Mouse (Mus musculus): ENCODE data around the gene Atp5d. TPM values are rescaled to one million over a fixed set of nuclear protein-coding genes. Genes with fewer than 3 reads are reported as not detected.

Gene Atp5d
- polyA plus RNA-seq, 1 experiment from 2014 or later, result 426 TPM

DNA sequence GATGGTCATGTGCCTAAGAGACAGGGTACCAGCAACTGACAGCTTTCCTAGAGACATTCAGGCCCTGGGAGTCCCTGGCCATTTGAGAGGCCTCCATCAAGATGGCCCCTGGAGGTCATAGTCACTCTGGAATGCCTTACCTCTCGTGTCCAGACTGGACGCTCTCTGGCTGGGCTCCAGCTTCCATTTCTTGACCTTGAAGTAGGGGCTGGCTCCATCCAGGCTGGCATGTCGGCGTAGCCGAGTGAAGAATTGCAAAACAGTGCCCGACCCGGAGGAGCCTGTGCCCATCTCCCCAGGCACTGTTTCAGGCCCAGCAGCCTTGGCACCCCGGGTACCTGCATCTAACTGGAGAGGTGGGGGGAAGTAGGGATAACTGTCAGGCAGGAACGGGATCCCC lies 4.0 kb upstream of the Atp5d start:
- DNase-seq (ENCODE audit: low spot score), result no peak
- no peaks in the 10 kb centered on the region for H3K9me3 ChIP-seq (ENCODE audit: control insufficient read depth, low read length)
- peaks cover 13% of the 10 kb centered on the region; the same call in 1 of the 2 replicates for H3K36me3 ChIP-seq (ENCODE audit: control insufficient read depth, insufficient read depth, low read length)
- no peak overlapping the region for H3K4me3 ChIP-seq (ENCODE audit: low read depth, low read length)
- H3K4me2 ChIP-seq (ENCODE audit: low read depth, severe bottlenecking), result no peak overlapping the region
- no peak for ATAC-seq (ENCODE audit: insufficient number of reproducible peaks, low FRiP score, low TSS enrichment, low read depth)
- H3K4me1 ChIP-seq (ENCODE audit: control insufficient read depth, insufficient read depth, low read length), result peaks cover 34% of the 10 kb centered on the region
- H3K27ac ChIP-seq (replicated peaks; ENCODE audit: low read depth, low read length), result no peak overlapping the region
- H3K27me3 ChIP-seq (ENCODE audit: control insufficient read depth, insufficient read depth, low read length), result peaks cover 28% of the 10 kb centered on the region
- no peak overlapping the region for H3K9ac ChIP-seq (ENCODE audit: low read length)
- 91% methylated on average over 9 of the region's 9 CpGs for WGBS

GRCm38 (mm10) chr10:80135161-80135560 lies 3.3 kb upstream of the Atp5d start:
- H3K27me3 ChIP-seq (ENCODE audit: control insufficient read depth, insufficient read depth, low read length), result peaks cover 28% of the 10 kb centered on the region
- H3K4me1 ChIP-seq (ENCODE audit: control insufficient read depth, insufficient read depth, low read length), result peaks cover 34% of the 10 kb centered on the region
- no peaks in the 10 kb centered on the region for H3K9me3 ChIP-seq (ENCODE audit: control insufficient read depth, low read length)
- peaks cover 9% of the 10 kb centered on the region; the same call in 1 of the 2 replicates for H3K36me3 ChIP-seq (ENCODE audit: control insufficient read depth, insufficient read depth, low read length)
- WGBS, result 83% methylated on average over 10 of the region's 10 CpGs
- no peak overlapping the region for H3K4me2 ChIP-seq (ENCODE audit: low read depth, severe bottlenecking)
- H3K27ac ChIP-seq (replicated peaks; ENCODE audit: low read depth, low read length), result no peak overlapping the region
- H3K9ac ChIP-seq (ENCODE audit: low read length), result no peak overlapping the region
- no peak overlapping the region for H3K4me3 ChIP-seq (ENCODE audit: low read depth, low read length)
- DNase-seq (ENCODE audit: low spot score) (no peak), ATAC-seq (ENCODE audit: insufficient number of reproducible peaks, low FRiP score, low TSS enrichment, low read depth) (no peak)

GRCm38 (mm10) chr10:80135641-80136040 lies 2.8 kb upstream of the Atp5d start:
- DNase-seq (ENCODE audit: low spot score), result no peak
- H3K4me2 ChIP-seq (ENCODE audit: low read depth, severe bottlenecking), result no peak overlapping the region
- peaks cover 28% of the 10 kb centered on the region for H3K27me3 ChIP-seq (ENCODE audit: control insufficient read depth, insufficient read depth, low read length)
- no peak overlapping the region for H3K9ac ChIP-seq (ENCODE audit: low read length)
- ATAC-seq (ENCODE audit: insufficient number of reproducible peaks, low FRiP score, low TSS enrichment, low read depth), result no peak
- no peak overlapping the region for H3K27ac ChIP-seq (replicated peaks; ENCODE audit: low read depth, low read length)
- peaks cover 34% of the 10 kb centered on the region for H3K4me1 ChIP-seq (ENCODE audit: control insufficient read depth, insufficient read depth, low read length)
- no peaks in the 10 kb centered on the region for H3K9me3 ChIP-seq (ENCODE audit: control insufficient read depth, low read length)
- peaks cover 6% of the 10 kb centered on the region; the same call in 1 of the 2 replicates for H3K36me3 ChIP-seq (ENCODE audit: control insufficient read depth, insufficient read depth, low read length)
- WGBS, result 90% methylated on average over 1 of the region's 1 CpGs
- H3K4me3 ChIP-seq (ENCODE audit: low read depth, low read length), result no peak overlapping the region

DNA sequence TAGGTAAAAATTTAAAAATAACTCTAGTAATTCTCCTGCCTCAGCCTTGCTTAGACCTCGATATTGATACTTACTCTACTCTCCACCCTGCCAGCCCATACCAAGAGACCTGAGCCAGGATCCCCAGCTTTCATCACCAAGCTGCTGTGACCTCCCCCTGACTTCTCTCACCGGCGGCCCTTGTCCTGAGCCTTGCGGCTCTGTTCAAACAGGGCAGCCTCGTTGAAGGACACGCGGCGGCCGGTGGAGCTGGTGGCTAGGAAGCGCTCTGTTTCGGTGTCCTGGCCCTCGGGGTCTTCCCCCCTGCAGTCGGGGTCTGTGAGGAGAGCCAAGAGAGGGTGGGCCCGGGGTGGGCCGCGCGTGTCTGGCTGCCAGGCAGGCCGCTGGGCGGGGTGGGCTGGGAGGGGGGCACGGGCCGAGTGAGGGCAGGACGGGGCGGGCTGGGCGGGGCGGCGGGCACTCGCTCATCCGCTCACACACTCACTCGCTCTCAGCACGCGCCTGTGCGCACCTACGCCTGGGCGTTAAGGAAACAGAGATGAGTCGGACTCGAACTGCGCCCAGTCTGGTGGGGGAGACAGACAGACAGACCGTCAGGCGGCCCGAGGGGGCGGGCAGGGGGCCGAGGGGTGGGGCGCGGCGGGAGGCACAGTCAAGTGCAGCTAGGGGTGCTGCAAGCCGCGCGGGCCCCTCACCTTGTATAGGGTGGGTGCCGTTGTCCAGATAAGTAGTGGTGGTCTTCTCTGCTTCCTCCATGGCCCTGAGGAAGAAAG lies 2.1 kb upstream of the Atp5d start:
- Histone ChIP-seq H3K36me3 (ENCODE audit: control insufficient read depth, insufficient read depth, low read length) (no peaks in the 10 kb centered on the region; the same call in 1 of the 2 replicates), H3K27ac (replicated peaks; ENCODE audit: low read depth, low read length) (no peak overlapping the region), H3K9me3 (ENCODE audit: control insufficient read depth, low read length) (no peaks in the 10 kb centered on the region), H3K4me3 (ENCODE audit: low read depth, low read length) (peak overlapping the region; percentile 20), H3K9ac (ENCODE audit: low read length) (no peak overlapping the region), H3K4me2 (ENCODE audit: low read depth, severe bottlenecking) (peak overlapping the region; percentile 97; the same call in 1 of the 2 replicates), H3K4me1 (ENCODE audit: control insufficient read depth, insufficient read depth, low read length) (peaks cover 29% of the 10 kb centered on the region), H3K27me3 (ENCODE audit: control insufficient read depth, insufficient read depth, low read length) (peaks cover 28% of the 10 kb centered on the region)
- WGBS, result 15% methylated on average over 49 of the region's 49 CpGs
- ATAC-seq (ENCODE audit: insufficient number of reproducible peaks, low FRiP score, low TSS enrichment, low read depth) (no peak), DNase-seq (ENCODE audit: low spot score) (no peak)

- Histone ChIP-seq H3K4me1 (ENCODE audit: control insufficient read depth, insufficient read depth, low read length) (peaks cover 22% of the 10 kb centered on the region), H3K27me3 (ENCODE audit: control insufficient read depth, insufficient read depth, low read length) (peaks cover 28% of the 10 kb centered on the region), H3K36me3 (ENCODE audit: control insufficient read depth, insufficient read depth, low read length) (no peaks in the 10 kb centered on the region), H3K9ac (ENCODE audit: low read length) (0 out of 2 replicates have a peak overlapping the region, but pooled peaks have one; percentile 43), H3K4me3 (ENCODE audit: low read depth, low read length) (peak overlapping the region; percentile 20; the same call in 1 of the 2 replicates), H3K4me2 (ENCODE audit: low read depth, severe bottlenecking) (peak overlapping the region; percentile 97), H3K27ac (replicated peaks; ENCODE audit: low read depth, low read length) (no peak overlapping the region), H3K9me3 (ENCODE audit: control insufficient read depth, low read length) (no peaks in the 10 kb centered on the region)
- no peak for ATAC-seq (ENCODE audit: insufficient number of reproducible peaks, low FRiP score, low TSS enrichment, low read depth)
- 2% methylated on average over 24 of the region's 29 CpGs for WGBS
- DNase-seq (ENCODE audit: low spot score), result no peak
Observed at GRCm38 (mm10) chr10:80136952-80137625, 1.3 kb upstream of the Atp5d start.

DNA sequence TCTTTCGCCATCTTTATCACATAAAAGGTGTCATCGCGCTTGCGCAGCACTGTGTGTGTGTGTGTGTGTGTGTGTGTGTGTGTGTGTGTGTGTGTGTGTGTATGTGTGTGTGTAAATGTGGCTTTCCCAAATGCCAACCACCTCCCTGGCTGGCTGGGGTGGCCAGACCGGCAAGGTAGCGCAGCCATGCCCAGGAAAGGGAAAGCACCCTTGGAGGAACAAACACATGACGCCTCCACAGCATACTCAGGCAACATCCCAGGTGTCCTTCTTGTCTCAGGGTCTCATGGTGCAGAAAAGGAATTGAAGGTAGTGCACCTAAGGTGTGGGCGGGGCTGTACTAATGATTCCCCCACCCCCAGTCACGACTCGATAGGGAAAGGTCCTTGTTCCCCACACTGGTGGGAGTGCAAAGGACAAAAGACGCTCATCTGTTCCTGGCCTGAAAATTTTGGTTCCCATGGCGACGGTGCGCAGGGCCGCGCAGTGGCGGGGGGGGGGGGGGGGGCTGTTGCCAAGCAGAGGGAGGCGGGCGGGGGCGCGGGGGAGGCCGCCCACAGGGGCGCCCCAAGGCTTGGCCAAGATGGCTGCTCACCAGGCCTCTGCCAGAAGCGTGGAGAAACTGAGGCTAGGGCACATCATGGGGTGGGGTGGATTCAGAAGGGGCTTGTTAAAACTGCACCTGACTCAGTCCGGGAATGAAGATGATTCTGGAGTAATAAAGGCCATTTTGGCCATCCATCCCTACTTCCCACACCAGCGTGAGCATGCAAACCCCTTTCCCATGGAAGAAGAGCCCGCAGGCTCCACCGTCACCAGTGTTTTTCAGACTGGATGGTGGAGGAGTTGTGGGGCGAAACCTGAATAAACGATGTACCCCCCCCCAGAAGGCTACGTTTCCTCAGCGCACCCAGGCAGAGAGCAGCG lies 543 bp upstream of the Atp5d start:
- no peak for ATAC-seq (ENCODE audit: insufficient number of reproducible peaks, low FRiP score, low TSS enrichment, low read depth)
- 3% methylated on average over 28 of the region's 33 CpGs for WGBS
- peak overlapping the region; percentile 67 for H3K4me3 ChIP-seq (ENCODE audit: low read depth, low read length)
- peaks cover 23% of the 10 kb centered on the region for H3K4me1 ChIP-seq (ENCODE audit: control insufficient read depth, insufficient read depth, low read length)
- H3K9me3 ChIP-seq (ENCODE audit: control insufficient read depth, low read length), result no peaks in the 10 kb centered on the region
- peaks cover 28% of the 10 kb centered on the region for H3K27me3 ChIP-seq (ENCODE audit: control insufficient read depth, insufficient read depth, low read length)
- no peak overlapping the region; the same call in 1 of the 2 replicates for H3K9ac ChIP-seq (ENCODE audit: low read length)
- no peak for DNase-seq (ENCODE audit: low spot score)
- H3K27ac ChIP-seq (replicated peaks; ENCODE audit: low read depth, low read length), result no peak overlapping the region
- H3K36me3 ChIP-seq (ENCODE audit: control insufficient read depth, insufficient read depth, low read length), result no peaks in the 10 kb centered on the region
- peak overlapping the region; percentile 97 for H3K4me2 ChIP-seq (ENCODE audit: low read depth, severe bottlenecking)

GRCm38 (mm10) chr10:80139439-80139775 lies 975 bp downstream of the Atp5d start:
- ATAC-seq (ENCODE audit: insufficient number of reproducible peaks, low FRiP score, low TSS enrichment, low read depth) (no peak), DNase-seq (ENCODE audit: low spot score) (no peak)
- Histone ChIP-seq H3K9ac (ENCODE audit: low read length) (peak overlapping the region; percentile 80), H3K27me3 (ENCODE audit: control insufficient read depth, insufficient read depth, low read length) (peaks cover 28% of the 10 kb centered on the region), H3K4me3 (ENCODE audit: low read depth, low read length) (peak overlapping the region; percentile 67), H3K27ac (replicated peaks; ENCODE audit: low read depth, low read length) (no peak overlapping the region), H3K9me3 (ENCODE audit: control insufficient read depth, low read length) (no peaks in the 10 kb centered on the region), H3K4me1 (ENCODE audit: control insufficient read depth, insufficient read depth, low read length) (peaks cover 24% of the 10 kb centered on the region), H3K36me3 (ENCODE audit: control insufficient read depth, insufficient read depth, low read length) (peaks cover 3% of the 10 kb centered on the region; the same call in 1 of the 2 replicates), H3K4me2 (ENCODE audit: low read depth, severe bottlenecking) (peak overlapping the region; percentile 97)
- WGBS, result 0% methylated on average over 8 of the region's 10 CpGs

Data from limb, embryonic 11.5 days (tissue).